Mouse (Mus musculus) MEL (cell line): ENCODE results near the gene Rsph1. TPM values are rescaled to one million over a fixed set of nuclear protein-coding genes. Genes with fewer than 3 reads are reported as not detected.

Experiments used
- DNase-seq: peaks from one replicate; pipeline ENCODE4 v3.0.0; 2011; ENCODE audit warnings: low read depth, low spot score
- H3K27ac ChIP-seq: 2 replicates; pipeline ENCODE4 v1.5.1; 2012; ENCODE audit warnings: low read depth, mild to moderate bottlenecking, control low read depth, low read length, moderate library complexity; ENCODE audit not compliant: control insufficient read depth
- H3K27me3 ChIP-seq, 2 experiments: fragments of 150-350 bp in 1 of 2; sonication (generic) in 1 of 2; 2 replicates each; pipeline ENCODE4 v1.6.1; 2012; ENCODE audit warnings: low read length in 2 of 2, mild to moderate bottlenecking in 2 of 2, improper control_type of control experiment in 1 of 2, moderate library complexity in 1 of 2; ENCODE audit not compliant: insufficient read depth in 2 of 2, control insufficient read depth in 1 of 2
- H3K36me3 ChIP-seq, 2 experiments: 2 replicates each; pipeline ENCODE4 v1.6.1; 2012 to 2014; ENCODE audit warnings: low read length in 2 of 2, improper control_type of control experiment in 1 of 2, inconsistent platforms in 1 of 2, mild to moderate bottlenecking in 1 of 2; ENCODE audit not compliant: insufficient read depth in 2 of 2, control insufficient read depth in 1 of 2
- H3K4me1 ChIP-seq, 2 experiments: fragments of 150-350 bp in 1 of 2; sonication (generic) in 1 of 2; 2 replicates each; pipeline ENCODE4 v1.6.1; 2012; ENCODE audit warnings: low read length in 2 of 2, improper control_type of control experiment in 1 of 2, mild to moderate bottlenecking in 1 of 2; ENCODE audit not compliant: insufficient read depth in 2 of 2, control insufficient read depth in 1 of 2
- H3K4me3 ChIP-seq, 2 experiments: fragments of 150-350 bp in 1 of 2; sonication (generic) in 1 of 2; 2 replicates each; pipeline ENCODE4 v1.5.1; 2012; ENCODE audit warnings: low read depth in 2 of 2, low read length in 2 of 2, mild to moderate bottlenecking in 2 of 2, moderate library complexity in 2 of 2, control low read depth in 1 of 2, improper control_type of control experiment in 1 of 2; ENCODE audit not compliant: control insufficient read depth in 1 of 2, insufficient read depth in 1 of 2
- H3K79me2 ChIP-seq: 2 replicates; pipeline ENCODE4 v1.6.1; 2012; ENCODE audit warnings: mild to moderate bottlenecking, low read length, moderate library complexity; ENCODE audit not compliant: control insufficient read depth, poor library complexity, insufficient read depth
- H3K9ac ChIP-seq: 2 replicates; pipeline ENCODE4 v1.6.1; 2012; ENCODE audit warnings: low read depth, mild to moderate bottlenecking, control low read depth, low read length, moderate library complexity; ENCODE audit not compliant: control insufficient read depth, poor library complexity, severe bottlenecking
- H3K9me3 ChIP-seq: fragments of 150-350 bp; sonication (generic); replicated peaks from 2 replicates; pipeline ENCODE4 v1.6.1; 2012; ENCODE audit warnings: mild to moderate bottlenecking, low read length, improper control_type of control experiment, moderate library complexity; ENCODE audit not compliant: insufficient read depth
- BHLHE40 ChIP-seq: IDR thresholded peaks from 2 replicates; pipeline ENCODE4 v1.6.1; 2012; ENCODE audit warnings: low read depth, mild to moderate bottlenecking, inconsistent platforms, low read length, improper control_type of control experiment, borderline replicate concordance
- CTCF ChIP-seq, 3 experiments: IDR thresholded peaks in 2 of 3; conservative IDR thresholded peaks in 1 of 3; 2 replicates each; pipeline ENCODE4 v1.5.1; 2011 to 2012; ENCODE audit warnings: low read length in 3 of 3, low read depth in 2 of 3, mild to moderate bottlenecking in 2 of 3, improper control_type of control experiment in 1 of 3, inconsistent platforms in 1 of 3, mixed read lengths in 1 of 3, moderate library complexity in 1 of 3; ENCODE audit not compliant: control insufficient read depth in 1 of 3, insufficient read depth in 1 of 3, poor library complexity in 1 of 3, severe bottlenecking in 1 of 3
- GATA1 ChIP-seq: IDR thresholded peaks from 2 replicates; pipeline ENCODE4 v1.6.1; 2011; ENCODE audit warnings: low read depth, low read length, improper control_type of control experiment
- JUND ChIP-seq: IDR thresholded peaks from 2 replicates; pipeline ENCODE4 v1.6.1; 2011; ENCODE audit warnings: low read depth, mild to moderate bottlenecking, improper control_type of control experiment, low read length
- KAT2A ChIP-seq: conservative IDR thresholded peaks from 2 replicates; pipeline ENCODE4 v1.6.1; 2012; ENCODE audit warnings: low read depth, low read length, improper control_type of control experiment, inconsistent platforms
- MAX ChIP-seq: IDR thresholded peaks from 2 replicates; pipeline ENCODE4 v1.6.1; 2011; ENCODE audit warnings: low read length, improper control_type of control experiment
- MAZ ChIP-seq: IDR thresholded peaks from 2 replicates; pipeline ENCODE4 v1.6.1; 2012; ENCODE audit warnings: low read depth, mild to moderate bottlenecking, inconsistent platforms, low read length, improper control_type of control experiment
- NRF1 ChIP-seq: IDR thresholded peaks from 2 replicates; pipeline ENCODE4 v1.6.1; 2014; ENCODE audit warnings: low read depth, mild to moderate bottlenecking, inconsistent platforms, low read length, improper control_type of control experiment, moderate library complexity; ENCODE audit not compliant: poor library complexity, insufficient read depth, severe bottlenecking
- RAD21 ChIP-seq: IDR thresholded peaks from 2 replicates; pipeline ENCODE4 v1.6.1; 2011; ENCODE audit warnings: mild to moderate bottlenecking, low read depth, low read length, improper control_type of control experiment
- SIN3A ChIP-seq: IDR thresholded peaks from 2 replicates; pipeline ENCODE4 v1.6.1; 2012; ENCODE audit warnings: low read length, improper control_type of control experiment, inconsistent platforms
- SMC3 ChIP-seq: IDR thresholded peaks from 2 replicates; pipeline ENCODE4 v1.6.1; 2011; ENCODE audit warnings: low read depth, low read length, improper control_type of control experiment
- TBP ChIP-seq: IDR thresholded peaks from 2 replicates; pipeline ENCODE4 v1.8.0; 2011; ENCODE audit warnings: low read depth, low read length, improper control_type of control experiment
- TCF12 ChIP-seq: IDR thresholded peaks from 2 replicates; pipeline ENCODE4 v1.6.1; 2014; ENCODE audit warnings: low read depth, mild to moderate bottlenecking, inconsistent platforms, low read length, improper control_type of control experiment, moderate library complexity
- UBTF ChIP-seq: IDR thresholded peaks from 2 replicates; pipeline ENCODE4 v1.6.1; 2012; ENCODE audit warnings: low read depth, mild to moderate bottlenecking, inconsistent platforms, low read length, improper control_type of control experiment, moderate library complexity, borderline replicate concordance; ENCODE audit not compliant: insufficient read depth
- USF1 ChIP-seq: IDR thresholded peaks from 2 replicates; pipeline ENCODE4 v1.6.1; 2014; ENCODE audit warnings: low read depth, mild to moderate bottlenecking, inconsistent platforms, low read length, improper control_type of control experiment, moderate library complexity
- USF2 ChIP-seq, 2 experiments: IDR thresholded peaks; 2 replicates each; pipeline ENCODE4 v1.6.1; 2011 to 2012; ENCODE audit warnings: improper control_type of control experiment in 2 of 2, low read length in 2 of 2, borderline replicate concordance in 1 of 2, inconsistent platforms in 1 of 2, low read depth in 1 of 2, mild to moderate bottlenecking in 1 of 2; ENCODE audit not compliant: insufficient read depth in 1 of 2
- ZKSCAN1 ChIP-seq: IDR thresholded peaks from 2 replicates; pipeline ENCODE4 v1.6.1; 2012; ENCODE audit warnings: low read depth, mild to moderate bottlenecking, inconsistent platforms, low read length, improper control_type of control experiment, moderate library complexity
- ZMIZ1 ChIP-seq: IDR thresholded peaks from 2 replicates; pipeline ENCODE4 v1.6.1; 2012; ENCODE audit warnings: low read depth, mild to moderate bottlenecking, inconsistent platforms, low read length, improper control_type of control experiment, moderate library complexity
- ZNF384 ChIP-seq: IDR thresholded peaks from 2 replicates; pipeline ENCODE4 v1.6.1; 2012; ENCODE audit warnings: low read depth, mild to moderate bottlenecking, inconsistent platforms, low read length, improper control_type of control experiment
- polyA plus RNA-seq, 2 experiments: library from polyadenylated mRNA; stranded (reverse) in 1 of 2; unstranded in 1 of 2; fragments of >175 nt in 1 of 2; fragments of >200 nt in 1 of 2; gene quantifications; 2 replicates each; pipeline versions ENCODE4 v1.2.1 to v1.2.4; 2012; ENCODE audit warnings: low replicate concordance in 2 of 2, low read depth in 1 of 2; ENCODE audit not compliant: insufficient read length in 2 of 2, insufficient read depth in 1 of 2, missing spikeins in 1 of 2
- total RNA-seq: library from RNA; depleted of rRNA; stranded (reverse); fragments of 300-350 nt; gene quantifications from 2 replicates; pipeline ENCODE4 v1.2.3, GENCODE M21; 2012

Rsph1 gene
- total and polyA plus RNA-seq, 3 experiments = 1.3 to 3.6 TPM; not detected in 1

- TF ChIP-seq MAZ (peak; percentile 66; the same call in 1 of the 2 replicates), USF1 (no peak), USF2 (IDR thresholded peaks at IDR 0.05; ENCODE audit: borderline replicate concordance in 1 of 2, insufficient read depth in 1 of 2, low read depth in 1 of 2, low read length in 2 of 2) (no peak), GATA1 (peak; percentile 74), KAT2A (no peak), TBP (peak; percentile 85), ZNF384 (no peak)
Measured at GRCm38 (mm10) chr17:31210299-31210698, 66.9 kb downstream of the Rsph1 start (continued).

- no peak overlapping the region for H3K9ac ChIP-seq
- DNase-seq = no peak
- H3K9me3 ChIP-seq = no peaks in the 10 kb centered on the region
- peak overlapping the region; percentile 85; the same call in 1 of the 2 replicates for H3K27ac ChIP-seq
- no peak overlapping the region for H3K4me3 ChIP-seq
- peaks cover 9% of the 10 kb centered on the region for H3K79me2 ChIP-seq
- TF ChIP-seq UBTF = no peak
- TF ChIP-seq SMC3 = no peak
- TF ChIP-seq CTCF (IDR thresholded peaks at IDR 0.05 in 2 of 3, conservative IDR thresholded peaks at IDR 0.05 in 1 of 3; ENCODE audit: control insufficient read depth in 1 of 3, insufficient read depth in 1 of 3, low read depth in 2 of 3, low read length in 3 of 3, poor library complexity in 1 of 3, severe bottlenecking in 1 of 3) = no peak
- TF ChIP-seq JUND = no peak
- no peak for TF ChIP-seq BHLHE40
- TF ChIP-seq RAD21 = no peak
- TF ChIP-seq NRF1 = no peak
- no peak for TF ChIP-seq ZKSCAN1
- TF ChIP-seq SIN3A = no peak
- H3K36me3 ChIP-seq = peaks cover 0 to 14% of the 10 kb centered on the region in 2 experiments; a peak in 3 of 4 replicates
- no peaks in the 10 kb centered on the region for H3K27me3 ChIP-seq
- peaks cover 10 to 32% of the 10 kb centered on the region in 2 experiments for H3K4me1 ChIP-seq
Measured at GRCm38 (mm10) chr17:31209376-31209930, 67.7 kb downstream of the Rsph1 start.

- Histone ChIP-seq H3K4me3 (peak overlapping the region; percentile 53 to 59), H3K27ac (peak overlapping the region; percentile 86), H3K9ac (peak overlapping the region; percentile 83), H3K36me3 (peaks cover 0 to 14% of the 10 kb centered on the region in 2 experiments; a peak in 2 of 4 replicates), H3K4me1 (peaks cover 10 to 32% of the 10 kb centered on the region in 2 experiments), H3K79me2 (peaks cover 9% of the 10 kb centered on the region), H3K27me3 (no peaks in the 10 kb centered on the region), H3K9me3 (no peaks in the 10 kb centered on the region)
- DNase-seq = peak; percentile 45
- TF ChIP-seq TCF12 (no peak), MAX (0 out of 2 replicates have a peak, but pooled peaks have one; percentile 24), KAT2A (no peak), ZMIZ1 (no peak), USF1 (peak; percentile 69; the same call in 1 of the 2 replicates), GATA1 (no peak)
Measured at GRCm38 (mm10) chr17:31208654-31209053, 68.5 kb downstream of the Rsph1 start.
